Mouse (Mus musculus) ES-Bruce4 (cell line): Measurements from ENCODE around the gene Glb1l2.

Source experiments
- CTCF ChIP-seq: IDR thresholded peaks from one replicate; pipeline ENCODE4 v1.8.1; 2011; ENCODE audit warnings: low read depth, low read length
- EP300 ChIP-seq: IDR thresholded peaks from 2 replicates; pipeline ENCODE4 v1.6.1; 2011; ENCODE audit warnings: low read depth, low read length; ENCODE audit not compliant: insufficient read depth

DNA sequence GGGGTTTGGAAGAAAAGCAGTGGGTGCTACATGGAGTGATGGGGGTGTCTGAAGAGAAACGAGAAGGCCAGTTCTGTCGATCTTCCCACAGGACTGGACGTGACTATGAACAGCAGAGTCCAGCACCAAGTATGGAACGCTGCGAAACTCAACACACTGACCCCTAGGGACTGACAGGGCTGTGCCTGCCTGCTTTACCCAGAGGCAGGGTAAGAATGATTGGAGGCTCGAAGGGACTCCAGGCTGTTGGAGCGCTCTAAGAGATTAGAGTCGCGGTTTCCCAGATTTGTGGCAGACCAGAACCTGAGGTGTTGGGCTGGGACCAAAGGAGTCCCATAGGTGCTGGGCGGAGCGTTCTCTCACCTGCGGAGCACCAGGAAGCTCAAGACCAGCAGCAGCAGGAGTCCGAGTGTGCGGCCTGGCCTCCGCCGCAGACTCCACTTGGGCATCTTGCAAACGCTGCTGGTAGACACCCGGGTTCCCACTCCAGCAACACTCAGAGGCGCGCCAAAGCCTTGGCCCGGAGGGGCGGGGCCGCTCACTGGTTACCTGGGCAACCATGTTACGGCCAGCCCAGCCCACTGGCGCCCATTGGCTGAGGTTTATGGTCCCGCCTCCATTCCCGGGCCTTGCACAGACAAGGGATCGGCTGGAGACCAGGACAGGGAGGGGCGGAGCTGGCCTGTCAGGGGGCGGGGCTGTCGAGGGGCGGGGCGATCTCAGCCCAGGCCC, at the start of gene Glb1l2:
- TF ChIP-seq CTCF (no peak), EP300 (no peak)
